Mouse (Mus musculus) left cerebral cortex, adult 2 months (tissue): ENCODE measurements around the gene Slc4a10. TPM values are rescaled to one million over a fixed set of nuclear protein-coding genes. Genes with fewer than 3 reads are reported as not detected.

Source experiments
- DNase-seq, 2 experiments: peaks; one replicate each; pipeline ENCODE4 v3.0.0; 2021 to 2022; ENCODE audit warnings: low spot score in 2 of 2, mixed read lengths in 1 of 2; ENCODE audit errors: extremely low spot score in 1 of 2
- H3K27ac ChIP-seq: fragments of 200-600 bp; 2 replicates; pipeline ENCODE4 v1.8.1; 2022
- H3K4me3 ChIP-seq: fragments of 200-600 bp; 2 replicates; pipeline ENCODE4 v1.8.1; 2022
- CTCF ChIP-seq: fragments of 200-600 bp; IDR thresholded peaks from 2 replicates; pipeline ENCODE4 v1.8.1; 2022; ENCODE audit warnings: antibody characterized with exemption, mild to moderate bottlenecking, moderate library complexity
- intact Hi-C: fragments of 180-260 bp; cut with DNase I; formaldehyde crosslinking; loops from one replicate; pipeline ENCODE4 v1.15.1; 2025
- total RNA-seq, 2 experiments: library from RNA; stranded (reverse); gene quantifications; 2 replicates each; pipeline ENCODE4 v1.2.3; 2021

Gene Slc4a10
- total RNA-seq, 2 experiments from 2014 or later, result 201 to 243 TPM

DNA sequence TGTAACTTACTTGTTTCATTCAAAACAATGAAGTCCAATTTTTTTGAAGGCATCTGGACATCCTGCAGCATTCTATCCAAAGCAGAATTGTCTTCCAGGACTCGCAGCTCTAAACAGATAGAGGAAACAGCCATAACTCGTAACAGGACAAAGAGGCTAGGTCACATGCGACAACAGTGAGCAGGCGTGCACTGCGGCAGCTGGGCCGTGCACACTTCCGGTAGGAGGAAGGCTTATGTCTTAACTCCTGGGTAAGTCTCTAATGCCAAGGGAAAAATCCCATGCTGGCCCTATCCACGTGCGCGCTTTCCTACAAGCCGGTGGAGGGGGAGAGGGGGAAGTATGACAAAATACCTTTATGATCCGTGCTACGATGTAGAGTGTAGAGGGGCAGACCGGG, 310.3 kb downstream of the Slc4a10 start:
- no peak overlapping the region for H3K4me3 ChIP-seq
- H3K27ac ChIP-seq, result peak overlapping the region; percentile 72
- DNase-seq, result no peak
- intact Hi-C loops, result no loop called here
- no peak for TF ChIP-seq CTCF

- TF ChIP-seq CTCF, result no peak
- DNase-seq, result no peak
- intact Hi-C loops, result no loop called here
- peak overlapping the region; percentile 72 for H3K27ac ChIP-seq
- H3K4me3 ChIP-seq, result no peak overlapping the region
These were observed 311.0 kb downstream of the Slc4a10 start for GRCm38 (mm10) chr2:62357259-62357658.

DNA sequence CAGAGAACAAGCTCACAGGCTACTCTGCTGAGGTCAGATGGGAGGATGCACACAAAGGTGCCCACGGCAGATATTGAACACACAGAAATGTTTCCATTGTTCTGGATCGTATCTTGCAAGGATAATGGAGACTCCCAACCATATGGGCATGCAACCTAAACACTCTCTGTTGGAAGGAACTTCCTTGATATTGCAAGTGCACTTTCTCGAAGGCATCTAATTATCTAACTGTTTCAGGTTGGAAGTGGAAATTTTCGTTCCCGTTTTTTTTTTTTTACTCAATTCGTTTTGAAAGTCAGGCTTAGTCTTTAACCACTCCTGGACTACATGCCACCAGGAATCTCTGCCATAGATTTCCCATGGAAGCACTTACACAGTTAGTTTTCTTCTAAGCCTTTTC, 314.6 kb downstream of the Slc4a10 start:
- Histone ChIP-seq H3K27ac (peak overlapping the region; percentile 70), H3K4me3 (no peak overlapping the region)
- intact Hi-C loops, result no loop called here
- TF ChIP-seq CTCF, result no peak
- no peak for DNase-seq

- no peak for TF ChIP-seq CTCF
- intact Hi-C loops, result no loop called here
- peak overlapping the region; percentile 67; the same call in 1 of the 2 replicates for H3K27ac ChIP-seq
- no peak overlapping the region for H3K4me3 ChIP-seq
- no peak for DNase-seq
These were observed 315.3 kb downstream of the Slc4a10 start for GRCm38 (mm10) chr2:62361514-62361913.

DNA sequence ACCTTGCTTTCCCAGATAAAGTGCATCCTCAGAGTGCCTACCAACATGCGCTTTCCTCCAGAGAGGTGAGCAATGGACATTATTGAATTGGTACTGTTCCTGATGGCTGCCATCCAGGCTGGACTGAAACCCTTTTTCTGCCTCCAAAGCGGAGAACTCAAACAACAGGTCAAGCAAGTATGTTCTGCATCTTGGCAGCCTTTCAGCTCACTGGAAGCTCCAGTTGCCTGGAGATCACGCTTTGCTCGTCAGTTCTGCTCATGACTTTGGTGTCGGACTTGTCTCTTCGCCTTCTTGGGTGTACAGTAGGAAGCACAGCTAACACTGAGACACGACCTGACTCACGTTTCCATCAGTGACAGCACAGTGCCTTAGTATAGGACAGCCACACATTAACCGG, 315.9 kb downstream of the Slc4a10 start:
- intact Hi-C loops, result no loop called here
- TF ChIP-seq CTCF, result no peak
- no peak for DNase-seq
- H3K4me3 ChIP-seq, result no peak overlapping the region
- peak overlapping the region; percentile 67 for H3K27ac ChIP-seq

DNA sequence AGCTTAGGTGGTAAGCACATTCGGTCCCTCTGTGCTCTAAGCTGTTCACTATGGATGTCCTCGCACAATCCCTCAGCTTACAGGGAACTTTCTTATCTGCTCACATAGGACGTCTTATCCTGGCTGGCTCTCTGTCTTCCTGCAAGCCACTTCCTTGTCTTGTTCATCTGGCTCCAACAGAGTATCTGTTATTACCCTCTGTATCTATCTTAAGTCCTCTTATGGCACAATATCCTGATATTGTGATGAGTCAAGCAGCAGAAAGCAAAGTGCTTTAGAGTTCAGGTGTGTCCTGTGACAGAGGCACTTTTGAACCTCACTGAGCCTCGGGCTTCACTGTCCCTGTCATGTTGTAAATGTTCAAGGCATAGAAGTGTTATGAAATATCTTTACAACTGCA, 317.3 kb downstream of the Slc4a10 start:
- no peak for TF ChIP-seq CTCF
- intact Hi-C loops, result no loop called here
- Histone ChIP-seq H3K4me3 (no peak overlapping the region), H3K27ac (no peak overlapping the region)
- DNase-seq, result no peak

GRCm38 (mm10) chr2:62368349-62369053, 322.2 kb downstream of the Slc4a10 start:
- H3K27ac ChIP-seq, result no peak overlapping the region
- intact Hi-C loops, result no loop called here
- H3K4me3 ChIP-seq, result no peak overlapping the region
- no peak for TF ChIP-seq CTCF
- DNase-seq, result no peak

DNA sequence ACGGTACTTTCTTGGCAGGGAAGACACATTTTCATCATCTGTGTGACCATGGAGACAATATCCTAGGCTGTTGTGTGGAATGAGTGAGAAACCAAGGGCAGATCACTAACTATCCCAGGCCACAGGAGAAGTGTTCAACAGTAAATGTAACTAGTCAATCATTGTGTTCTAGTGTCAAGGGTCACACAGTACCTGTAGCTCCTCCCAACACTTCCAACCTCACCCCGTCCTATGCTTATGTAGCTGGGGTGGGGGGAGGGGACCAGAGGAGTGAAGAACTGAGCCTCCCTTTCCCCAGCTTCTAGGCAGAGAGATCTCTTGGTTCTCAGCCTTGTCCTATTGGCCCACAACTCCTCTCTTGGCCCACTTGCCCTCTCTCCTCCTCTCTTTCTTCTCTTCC, 323.8 kb downstream of the Slc4a10 start:
- Histone ChIP-seq H3K27ac (no peak overlapping the region), H3K4me3 (no peak overlapping the region)
- no peak for TF ChIP-seq CTCF
- intact Hi-C loops, result no loop called here
- DNase-seq, result no peak

- intact Hi-C loops, result no loop called here
- H3K27ac ChIP-seq, result no peak overlapping the region
- DNase-seq, result no peak
- no peak overlapping the region for H3K4me3 ChIP-seq
- no peak for TF ChIP-seq CTCF
These were observed 327.4 kb downstream of the Slc4a10 start for GRCm38 (mm10) chr2:62373692-62374091.

Other genes starting within 250 kb of the Slc4a10 start
- gene Tbr1, start 243.5 kb upstream of the Slc4a10 start, total RNA-seq, result 100 to 1,000 TPM; 116 to 131 TPM